Mouse (Mus musculus) cerebellum, postnatal 25 days (tissue): ENCODE results near the gene Ttf2.

ENCODE experiments used
- DNase-seq, 2 experiments: peaks; one replicate each; pipeline ENCODE4 v3.0.0; 2021; ENCODE audit warnings: mixed read lengths in 2 of 2

The Ttf2 gene

DNA sequence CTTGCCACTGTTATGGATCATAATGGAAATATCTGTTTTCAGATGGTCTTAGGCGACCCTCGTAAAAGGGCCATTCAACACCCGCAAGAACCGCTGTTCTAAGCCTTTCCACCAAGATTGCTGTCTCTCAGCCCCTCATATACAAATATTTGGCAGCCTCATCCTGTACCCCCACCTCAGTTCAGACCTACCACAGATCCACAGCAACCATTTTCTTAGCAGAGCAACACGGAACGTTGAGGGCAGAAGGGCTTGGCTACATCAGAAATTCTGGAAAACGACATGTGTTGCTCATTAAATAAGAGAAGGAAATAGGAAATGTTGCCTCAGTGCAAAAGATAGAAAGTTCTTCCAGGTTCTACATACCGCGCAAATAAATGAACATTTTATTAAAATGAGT lies 58.4 kb downstream of the Ttf2 start:
- no peak for DNase-seq

- DNase-seq, result no peak
These were observed 58.8 kb downstream of the Ttf2 start for GRCm38 (mm10) chr3:100910621-100911020.

GRCm38 (mm10) chr3:100908594-100908993 lies 60.9 kb downstream of the Ttf2 start:
- no peak for DNase-seq

DNA sequence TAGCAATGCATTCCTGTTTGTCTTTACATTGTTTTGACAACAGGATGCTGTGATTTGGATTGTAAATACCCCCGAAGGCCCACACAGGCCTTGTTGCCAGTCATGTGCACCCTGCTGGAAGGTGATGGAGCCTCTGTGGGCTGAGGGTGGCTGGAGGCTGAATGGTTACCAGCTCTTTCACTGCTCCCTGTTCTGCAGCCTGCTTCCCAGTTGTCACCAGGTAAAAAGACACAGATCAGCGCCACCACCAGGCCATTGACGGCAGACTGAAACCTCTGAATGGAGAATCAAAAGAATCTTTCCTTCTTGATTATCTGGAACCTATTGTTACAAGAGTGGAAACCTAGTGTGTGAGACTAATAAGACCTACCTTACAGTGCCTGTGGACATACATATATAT lies 62.5 kb downstream of the Ttf2 start:
- DNase-seq, result peak in 1 of 2 experiments; percentile 36

- DNase-seq, result no peak
These were observed 63.3 kb downstream of the Ttf2 start for GRCm38 (mm10) chr3:100906128-100906527.

DNA sequence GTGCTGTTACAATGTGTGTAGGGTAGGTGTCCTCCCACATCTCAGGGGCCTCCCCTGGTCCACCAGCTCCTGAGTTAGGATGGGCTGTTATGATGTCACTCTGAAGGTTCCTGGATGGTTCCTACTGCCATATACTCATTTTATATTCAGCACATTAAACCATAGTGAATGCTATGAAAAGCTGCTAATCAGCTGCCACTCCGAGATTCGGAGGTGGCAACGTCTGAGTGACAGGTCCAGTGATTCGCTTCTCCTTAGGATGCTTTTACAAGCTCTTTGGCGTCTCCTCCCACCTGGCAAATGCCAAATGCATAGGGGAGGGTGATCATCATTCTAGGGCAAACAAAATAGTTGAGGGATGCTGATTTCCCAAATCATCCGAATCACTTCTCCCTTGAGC lies 74.0 kb downstream of the Ttf2 start:
- DNase-seq, result no peak

DNA sequence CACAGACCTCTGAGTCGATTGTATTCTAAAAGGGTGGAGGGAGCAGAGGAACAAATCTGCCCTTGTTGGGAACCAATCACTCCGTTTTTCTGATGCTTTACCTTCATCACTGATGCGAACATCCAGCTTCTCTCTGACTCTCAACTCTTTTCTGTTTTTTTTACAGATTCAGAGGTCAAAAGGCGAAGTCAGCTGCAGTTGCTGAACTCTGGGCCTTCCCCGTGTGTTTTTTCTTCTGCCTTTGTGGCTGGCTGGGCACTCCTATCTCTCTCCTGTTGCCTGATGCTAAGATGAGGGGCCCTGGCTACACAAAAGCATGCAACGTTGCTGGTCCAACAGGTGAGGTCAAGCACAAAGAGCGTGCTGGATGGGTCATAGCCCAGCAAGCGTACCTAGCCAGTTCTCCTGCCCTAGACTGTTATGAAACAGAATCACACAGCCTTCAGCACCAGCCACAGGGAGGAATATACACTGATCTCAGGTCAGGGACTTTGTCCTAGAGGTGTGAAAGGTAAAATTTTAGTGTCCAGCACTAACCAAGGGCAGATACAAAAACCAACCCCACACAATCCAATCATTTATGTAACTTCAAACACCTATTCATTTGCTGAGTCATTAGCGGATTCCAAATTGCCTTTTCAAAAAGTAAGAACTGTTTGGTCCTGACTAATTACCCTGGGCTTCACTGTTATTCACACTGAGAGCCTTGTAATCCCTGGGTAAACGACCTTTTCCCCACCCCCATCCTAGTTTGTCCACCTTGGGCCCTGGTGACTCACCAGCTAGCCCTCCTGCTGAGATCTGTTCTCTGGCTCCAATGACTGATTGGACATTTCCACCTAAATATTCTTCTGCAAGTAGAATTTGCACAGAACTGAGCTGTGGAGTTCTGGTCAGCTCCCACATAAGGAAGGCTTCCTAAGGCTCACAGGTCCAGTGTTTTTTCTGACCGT lies 76.8 kb downstream of the Ttf2 start:
- peak; percentile 14 to 38 for DNase-seq

DNA sequence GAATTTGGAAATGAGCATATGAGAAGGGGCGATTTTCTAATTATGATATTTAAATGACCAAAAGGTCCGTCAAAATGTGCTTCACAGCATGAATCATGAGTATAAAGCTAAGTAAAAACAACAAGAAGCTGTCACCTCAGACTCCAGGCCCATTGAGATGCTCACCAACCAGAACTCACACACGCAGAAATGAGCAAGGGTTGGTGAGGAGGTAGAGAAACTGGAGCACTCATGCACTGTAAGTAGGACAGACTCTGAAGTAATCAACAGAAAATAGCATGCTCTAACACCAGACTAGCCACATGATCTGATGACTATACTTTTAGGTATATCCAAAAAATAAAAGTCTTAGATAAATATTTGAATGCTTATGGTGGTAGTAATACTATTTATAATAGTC lies 79.1 kb downstream of the Ttf2 start:
- no peak for DNase-seq

DNA sequence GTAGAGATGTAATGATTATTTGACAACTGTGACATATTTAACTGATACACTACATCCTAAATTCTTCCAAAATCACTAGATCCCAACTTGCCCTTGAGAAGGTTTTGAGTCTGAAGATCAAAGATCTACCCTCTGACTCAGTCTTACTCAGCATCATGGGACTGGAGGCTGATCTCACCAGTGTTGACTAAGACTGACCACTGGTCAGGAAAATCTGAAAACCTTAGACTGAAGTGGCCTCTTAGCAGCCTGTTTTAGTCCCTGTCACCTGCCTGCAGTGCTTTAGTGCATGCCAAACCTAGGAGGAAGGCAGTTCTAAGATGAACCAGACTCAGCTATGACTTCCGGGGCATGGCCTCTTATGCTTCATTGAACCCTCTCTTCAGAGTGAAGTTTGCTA lies 80.2 kb downstream of the Ttf2 start:
- no peak for DNase-seq
